ENCODE assay signal across 18 mouse cellular contexts in genomic region chr6:134968326-134968725, GRCm38 (mm10).
"Had no signal": no experiment of that assay in that cellular context is flagged by ENCODE, and none has a peak within 500 bp of the region (broad histone marks: within the 10 kb centered on the region; RNA-seq: fewer than 3 reads in every experiment).

No protein-coding gene starts in this region.

- H3K36me3 ChIP-seq: midbrain, embryonic 10.5 days; midbrain, embryonic 12.5 days; neural tube, embryonic 13.5 days; neural tube, embryonic 15.5 days; stomach, embryonic 15.5 days had no signal

- H3K4me1 ChIP-seq: midbrain, embryonic 10.5 days; midbrain, embryonic 12.5 days; neural tube, embryonic 13.5 days; neural tube, embryonic 15.5 days; stomach, embryonic 15.5 days had no signal

- ATAC-seq: midbrain, embryonic 16.5 days had no signal

- H3K9ac ChIP-seq: lung, embryonic 14.5 days; midbrain, embryonic 12.5 days; neural tube, embryonic 13.5 days; neural tube, embryonic 15.5 days; stomach, embryonic 15.5 days had no signal

- H3K27me3 ChIP-seq: midbrain, embryonic 12.5 days; neural tube, embryonic 13.5 days; neural tube, embryonic 15.5 days; stomach, embryonic 15.5 days had no signal

- H3K9me3 ChIP-seq: midbrain, embryonic 10.5 days; midbrain, embryonic 12.5 days; neural tube, embryonic 13.5 days; neural tube, embryonic 15.5 days; stomach, embryonic 15.5 days had no signal

- H3K4me2 ChIP-seq: lung, embryonic 14.5 days; midbrain, embryonic 12.5 days; neural tube, embryonic 13.5 days; neural tube, embryonic 15.5 days; stomach, embryonic 15.5 days had no signal

- H3K4me3 ChIP-seq: midbrain, embryonic 10.5 days; midbrain, embryonic 12.5 days; myocyte; neural tube, embryonic 13.5 days; neural tube, embryonic 15.5 days; stomach, embryonic 15.5 days had no signal

- DNase-seq: lung, adult 18-20 months; lung, embryonic 14.5 days; lung, postnatal 10 days; lung, postnatal 4 days; midbrain, embryonic 14.5 days; retina, postnatal 1 day; right cerebral cortex, postnatal 14 days; thymus, adult 2 months; thymus, postnatal 25 days; thymus, postnatal 4 days had no signal

- H3K27ac ChIP-seq: midbrain, embryonic 10.5 days; midbrain, embryonic 12.5 days; neural tube, embryonic 13.5 days; neural tube, embryonic 15.5 days; stomach, embryonic 15.5 days; stomach, postnatal 0 days had no signal
